Mouse (Mus musculus) megakaryocyte, embryonic 14.5 days (primary cell): ENCODE measurements around the gene Neo1.

Source experiments
- FLI1 ChIP-seq: IDR thresholded peaks from 2 replicates; pipeline ENCODE4 v1.6.1; 2012; ENCODE audit warnings: low read length, inconsistent platforms, mixed read lengths
- GATA1 ChIP-seq: IDR thresholded peaks from 3 replicates; pipeline ENCODE4 v1.6.1; 2012; ENCODE audit warnings: mixed read lengths, low read length, inconsistent platforms, borderline replicate concordance

GRCm38 (mm10) chr9:58859080-58859635 lies 177.1 kb downstream of the Neo1 start:
- TF ChIP-seq GATA1 (no peak), FLI1 (no peak)
